Mouse (Mus musculus): Measurements from ENCODE around the gene Poglut1. TPM values are rescaled to one million over a fixed set of nuclear protein-coding genes. Genes with fewer than 3 reads are reported as not detected.
A peak's percentile ranks its signal among the peaks of the same experiment; 100 is the strongest.

Poglut1 gene
- total RNA-seq, 2 experiments from 2014 or later, result 41.8 to 44.0 TPM

DNA sequence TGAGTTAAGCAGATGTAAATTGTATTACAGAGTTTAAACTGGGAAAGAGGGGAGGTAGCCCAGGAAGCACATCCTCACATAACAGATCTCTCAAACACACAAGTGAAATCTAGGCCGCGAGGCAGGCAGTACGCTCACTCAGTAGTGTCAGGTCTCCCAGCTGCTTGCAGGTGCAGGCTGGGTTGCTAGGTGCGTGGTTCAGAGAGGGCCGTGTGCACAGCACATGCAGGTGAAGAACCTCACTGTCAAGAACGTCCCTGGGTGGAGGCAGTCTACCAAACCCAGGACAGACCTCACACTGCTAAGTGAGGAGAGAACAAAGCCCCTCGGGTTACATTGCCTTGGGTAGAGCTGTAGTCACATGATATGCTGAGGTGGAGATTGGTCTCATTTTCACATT lies 34.7 kb upstream of the Poglut1 start:
- no peak for DNase-seq (ENCODE audit: extremely low spot score in 1 of 2, low spot score in 2 of 2)
- intact Hi-C loops (cut with DNase I), result no loop called here
- H3K27ac ChIP-seq, result no peak overlapping the region
- H3K4me3 ChIP-seq, result no peak overlapping the region
- TF ChIP-seq CTCF (IDR thresholded peaks at IDR 0.05), result no peak

DNA sequence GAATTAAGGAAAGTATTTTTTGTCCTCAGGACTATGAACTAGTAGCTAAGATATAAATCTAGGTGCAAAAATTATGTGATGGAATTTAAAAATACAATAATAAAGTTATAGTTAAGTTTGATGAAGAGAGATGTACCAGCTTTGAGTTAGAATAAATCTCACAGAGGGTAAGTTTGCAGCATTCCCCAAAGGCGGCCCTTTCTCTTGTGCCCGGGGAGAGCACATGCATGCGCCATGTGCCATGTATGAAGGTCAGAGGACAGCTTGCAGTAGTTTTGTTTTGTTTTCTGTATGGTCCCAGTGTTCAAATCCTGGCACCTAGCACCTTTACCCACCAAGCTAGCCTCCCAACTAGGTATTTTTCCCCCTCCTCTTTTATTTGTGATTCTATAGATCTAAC lies 21.4 kb upstream of the Poglut1 start:
- DNase-seq (ENCODE audit: extremely low spot score in 1 of 2, low spot score in 2 of 2), result no peak
- Histone ChIP-seq H3K27ac (no peak overlapping the region), H3K4me3 (no peak overlapping the region)
- TF ChIP-seq CTCF (IDR thresholded peaks at IDR 0.05), result no peak
- intact Hi-C loops (cut with DNase I), result no loop called here

DNA sequence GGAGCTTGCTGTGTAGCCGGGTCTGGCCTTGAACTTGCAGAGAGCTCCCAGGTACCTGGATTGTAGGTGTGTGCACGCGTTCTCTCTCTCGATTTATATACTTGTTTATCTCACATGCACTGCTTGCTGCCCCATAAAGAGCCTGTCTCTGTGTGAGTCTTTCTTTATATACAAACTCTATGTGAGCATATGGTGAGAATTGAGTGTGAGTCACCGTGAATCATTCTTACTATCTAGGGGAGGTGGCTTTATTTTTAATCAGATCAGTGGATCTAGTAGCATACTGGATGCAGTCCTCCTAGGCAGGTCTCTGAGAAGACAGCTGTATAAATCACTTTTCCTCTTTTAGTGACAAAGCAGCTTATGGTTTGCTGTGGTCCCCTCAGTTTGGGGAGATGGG lies 18.1 kb upstream of the Poglut1 start:
- DNase-seq (ENCODE audit: extremely low spot score in 1 of 2, low spot score in 2 of 2), result no peak
- TF ChIP-seq CTCF (IDR thresholded peaks at IDR 0.05), result no peak

DNA sequence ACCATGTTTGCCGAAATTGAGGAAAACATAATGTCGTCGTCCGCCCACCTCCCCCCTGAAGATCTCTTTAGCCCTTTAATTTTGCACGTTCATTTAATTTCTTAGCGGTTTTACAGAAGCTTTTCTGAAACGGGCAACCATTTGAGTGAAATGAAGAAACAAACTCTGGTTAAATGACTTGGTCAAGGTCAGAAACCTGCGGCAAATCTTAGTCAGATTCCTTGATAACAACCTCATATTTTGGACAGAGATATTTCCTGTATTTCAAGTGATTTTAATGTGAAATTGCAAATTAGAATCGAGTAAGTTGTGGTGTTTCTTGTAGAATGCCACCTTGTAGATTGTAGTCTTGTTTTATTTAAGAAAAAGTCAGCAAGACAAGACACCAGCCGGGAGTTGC lies 13.5 kb upstream of the Poglut1 start:
- no peak for TF ChIP-seq CTCF (IDR thresholded peaks at IDR 0.05)
- intact Hi-C loops (cut with DNase I), result no loop called here
- no peak for DNase-seq (ENCODE audit: extremely low spot score in 1 of 2, low spot score in 2 of 2)
- H3K27ac ChIP-seq, result no peak overlapping the region
- peak overlapping the region; percentile 92 for H3K4me3 ChIP-seq

More for the DNA sequence above, 18.1 kb upstream of the Poglut1 start:
- Histone ChIP-seq H3K4me3 (no peak overlapping the region), H3K27ac (no peak overlapping the region)
- intact Hi-C loops (cut with DNase I), result no loop called here

DNA sequence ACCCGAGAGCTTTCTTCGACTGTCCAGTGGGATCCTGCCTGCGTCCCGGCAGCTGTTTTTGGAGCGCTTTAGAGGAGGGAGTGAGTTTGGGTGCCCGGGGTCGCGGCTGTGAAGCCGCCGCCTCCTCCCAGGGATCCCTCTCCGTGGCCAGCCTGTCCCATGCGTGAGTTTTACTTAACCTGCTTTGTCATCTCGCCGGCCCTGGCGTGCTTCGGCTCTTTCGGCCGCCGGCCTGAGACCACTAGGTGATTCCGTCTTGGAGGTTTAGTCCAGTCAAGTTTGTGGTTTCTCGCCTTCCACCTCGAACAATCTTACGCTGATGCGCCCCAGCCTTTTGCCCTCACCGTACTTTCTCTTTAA lies 12.9 kb upstream of the Poglut1 start:
- Histone ChIP-seq H3K4me3 (peak overlapping the region; percentile 92), H3K27ac (peak overlapping the region; percentile 83)
- intact Hi-C loops (cut with DNase I), result loop anchor here (1.0 kb wide), 2 partner anchors 13 to 41 kb away; partner anchors contain the start of genes Poglut1 and Timmdc1
- no peak for DNase-seq (ENCODE audit: extremely low spot score in 1 of 2, low spot score in 2 of 2)
- no peak for TF ChIP-seq CTCF (IDR thresholded peaks at IDR 0.05)

DNA sequence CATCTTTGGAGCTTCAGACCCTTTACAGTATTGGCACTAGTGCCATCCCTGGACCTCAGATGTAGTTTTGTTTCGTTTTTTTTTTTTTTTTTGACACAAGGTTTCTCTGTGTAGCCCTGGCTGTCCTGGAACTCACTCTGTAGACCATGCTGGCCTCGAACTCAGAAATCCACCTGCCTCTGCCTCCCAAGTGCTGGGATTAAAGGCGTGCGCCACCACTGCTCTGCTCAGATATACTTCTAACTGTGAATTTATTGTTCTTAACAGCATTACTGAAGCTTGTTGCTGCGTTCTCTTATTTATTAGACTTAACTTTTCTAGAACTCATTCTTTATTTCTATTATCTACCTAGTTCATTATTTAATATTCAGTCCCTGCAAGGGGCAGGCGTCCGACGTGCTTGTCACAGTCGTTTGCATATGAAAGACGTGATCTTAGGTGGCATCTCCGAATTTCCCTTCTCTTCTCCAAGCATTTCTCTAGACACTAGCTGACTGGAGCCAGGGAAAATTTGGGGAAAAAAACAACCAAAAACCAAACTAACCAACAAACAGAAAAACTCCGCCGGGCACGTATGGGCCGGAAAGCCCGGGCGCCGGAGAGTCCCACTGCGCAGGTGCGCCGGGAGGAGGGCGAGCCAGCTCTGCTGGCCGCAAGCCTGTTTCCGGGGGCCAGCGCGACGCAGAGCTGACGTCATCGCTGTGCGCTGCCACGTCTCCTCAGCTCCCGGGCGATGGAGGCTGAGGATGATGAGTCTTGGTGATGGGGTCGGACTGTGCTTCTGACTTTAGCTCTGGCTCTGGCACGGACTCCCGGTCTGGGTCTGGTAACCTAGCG lies 12.3 kb upstream of the Poglut1 start:
- peak overlapping the region; percentile 83 for H3K27ac ChIP-seq
- peak overlapping the region; percentile 92 for H3K4me3 ChIP-seq
- TF ChIP-seq CTCF (IDR thresholded peaks at IDR 0.05), result no peak
- intact Hi-C loops (cut with DNase I), result loop anchor here (1.0 kb wide), 2 partner anchors 12 to 40 kb away; partner anchors contain the start of genes Poglut1 and Timmdc1
- peak; percentile 97 to 98 for DNase-seq (ENCODE audit: extremely low spot score in 1 of 2, low spot score in 2 of 2)

DNA sequence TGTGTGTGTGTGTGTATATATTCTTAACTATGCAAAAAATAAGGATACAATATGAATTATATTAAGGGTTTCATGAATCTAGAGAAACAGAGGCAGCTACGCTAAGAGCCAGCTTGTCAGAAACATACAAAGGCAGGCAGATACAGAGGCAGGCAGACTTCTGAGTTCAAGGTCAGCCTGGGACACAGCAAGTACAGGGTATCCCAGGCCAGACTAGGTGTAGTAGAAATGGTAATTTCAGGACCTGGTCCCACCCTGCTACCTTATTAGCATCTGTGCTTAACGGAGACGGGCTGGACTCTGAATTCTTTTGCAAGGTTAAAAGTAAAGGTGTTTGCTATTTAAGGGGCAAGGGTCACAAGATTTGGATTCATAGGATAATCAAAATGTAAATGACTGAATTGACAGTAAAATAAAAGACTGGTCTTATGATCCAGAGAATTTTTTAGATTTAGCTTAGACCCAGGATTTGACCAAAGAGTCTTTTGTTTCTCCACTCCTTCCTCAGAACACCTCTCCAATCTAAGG lies 8.2 kb upstream of the Poglut1 start, which contains the start of gene Tmem39a:
TSS of gene Tmem39a (plus strand) at position 478 of the 528 bp plus-strand sequence.
- no peak for DNase-seq (ENCODE audit: extremely low spot score in 1 of 2, low spot score in 2 of 2)
- Histone ChIP-seq H3K4me3 (no peak within 1 kb of the TSS), H3K27ac (no peak within 1 kb of the TSS)
- intact Hi-C loops (cut with DNase I), result no loop called here
- no peak for TF ChIP-seq CTCF (IDR thresholded peaks at IDR 0.05)

DNA sequence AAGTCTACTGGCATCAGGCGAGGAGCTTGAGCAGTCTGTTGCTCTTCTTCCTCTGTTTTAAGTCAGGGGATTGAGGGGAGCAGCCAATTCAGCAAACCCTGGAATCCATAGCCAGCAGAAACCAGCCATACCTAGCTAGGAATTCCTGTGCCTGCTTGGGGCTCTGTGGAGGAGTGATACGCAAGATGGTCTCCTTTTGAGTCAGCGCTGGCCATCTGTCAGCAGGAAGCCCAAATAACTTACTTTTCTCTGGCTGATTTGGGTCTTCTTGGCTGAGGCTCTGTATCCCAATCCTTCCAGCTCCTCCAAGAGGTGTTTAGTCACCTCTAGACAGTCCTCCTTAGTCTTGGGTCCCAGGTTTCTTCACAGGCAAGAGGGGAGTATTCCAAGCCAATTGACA lies 5.9 kb upstream of the Poglut1 start:
- no peak for DNase-seq (ENCODE audit: extremely low spot score in 1 of 2, low spot score in 2 of 2)
- H3K4me3 ChIP-seq, result no peak overlapping the region
- intact Hi-C loops (cut with DNase I), result no loop called here
- no peak for TF ChIP-seq CTCF (IDR thresholded peaks at IDR 0.05)
- no peak overlapping the region for H3K27ac ChIP-seq

DNA sequence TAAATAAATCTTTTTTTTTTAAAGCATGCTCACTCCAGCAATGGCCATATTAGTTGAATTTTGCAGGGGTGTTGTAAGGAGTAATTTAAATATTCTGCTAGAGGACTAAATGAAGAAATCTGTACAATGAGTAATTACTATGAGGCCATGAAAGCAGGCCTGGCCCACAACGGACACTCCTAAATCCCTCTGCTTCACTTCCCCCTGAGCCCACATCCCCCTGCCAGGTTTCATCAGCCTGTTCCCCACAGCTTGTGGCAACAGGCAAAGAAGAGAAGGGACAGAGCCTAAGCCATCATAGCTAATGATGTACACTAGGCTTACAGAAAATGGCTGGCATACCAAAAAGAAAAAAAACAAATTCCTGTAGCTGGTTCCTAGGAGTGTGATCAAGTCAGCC lies 2.1 kb downstream of the Poglut1 start:
- no peak for TF ChIP-seq CTCF (IDR thresholded peaks at IDR 0.05)
- H3K4me3 ChIP-seq, result no peak overlapping the region
- DNase-seq (ENCODE audit: extremely low spot score in 1 of 2, low spot score in 2 of 2), result no peak
- intact Hi-C loops (cut with DNase I), result no loop called here
- no peak overlapping the region for H3K27ac ChIP-seq

DNA sequence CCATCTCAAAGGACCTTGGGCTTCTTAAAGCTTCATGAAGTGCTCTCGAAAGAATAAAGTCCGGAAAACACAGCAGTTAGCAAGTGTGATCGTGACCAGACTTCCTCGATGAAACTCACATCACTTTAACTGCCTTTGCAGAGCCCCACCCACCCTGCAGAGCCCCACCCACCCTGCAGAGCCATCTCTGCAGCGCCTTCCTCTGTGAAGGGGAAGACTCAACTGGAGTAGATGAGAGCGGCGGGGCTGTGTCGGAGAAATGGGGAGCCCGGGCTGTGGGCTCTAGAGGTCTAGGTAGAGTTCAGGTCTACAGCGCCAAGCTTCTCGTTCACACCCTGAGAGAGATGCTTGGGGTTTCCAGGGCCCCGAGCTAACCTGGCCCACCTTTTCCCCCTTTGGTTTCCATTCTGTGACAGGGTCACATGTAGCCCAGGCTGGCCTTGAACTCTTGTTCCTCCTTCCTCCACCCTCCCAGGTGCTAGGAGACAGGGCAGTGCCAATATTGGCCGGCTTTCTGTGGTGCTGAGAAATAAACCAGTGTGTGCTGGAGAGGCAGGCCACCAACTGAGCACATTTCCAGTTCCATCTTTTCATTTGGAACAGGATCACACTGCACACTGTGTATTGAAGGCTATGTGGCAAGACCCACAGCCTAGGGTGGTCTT lies 11.2 kb downstream of the Poglut1 start:
- H3K4me3 ChIP-seq, result no peak overlapping the region
- intact Hi-C loops (cut with DNase I), result loop anchor here (5.0 kb wide), 1 partner anchor 513 kb away; no protein-coding TSS in a partner anchor
- TF ChIP-seq CTCF (IDR thresholded peaks at IDR 0.05), result no peak
- no peak for DNase-seq (ENCODE audit: extremely low spot score in 1 of 2, low spot score in 2 of 2)
- no peak overlapping the region for H3K27ac ChIP-seq

DNA sequence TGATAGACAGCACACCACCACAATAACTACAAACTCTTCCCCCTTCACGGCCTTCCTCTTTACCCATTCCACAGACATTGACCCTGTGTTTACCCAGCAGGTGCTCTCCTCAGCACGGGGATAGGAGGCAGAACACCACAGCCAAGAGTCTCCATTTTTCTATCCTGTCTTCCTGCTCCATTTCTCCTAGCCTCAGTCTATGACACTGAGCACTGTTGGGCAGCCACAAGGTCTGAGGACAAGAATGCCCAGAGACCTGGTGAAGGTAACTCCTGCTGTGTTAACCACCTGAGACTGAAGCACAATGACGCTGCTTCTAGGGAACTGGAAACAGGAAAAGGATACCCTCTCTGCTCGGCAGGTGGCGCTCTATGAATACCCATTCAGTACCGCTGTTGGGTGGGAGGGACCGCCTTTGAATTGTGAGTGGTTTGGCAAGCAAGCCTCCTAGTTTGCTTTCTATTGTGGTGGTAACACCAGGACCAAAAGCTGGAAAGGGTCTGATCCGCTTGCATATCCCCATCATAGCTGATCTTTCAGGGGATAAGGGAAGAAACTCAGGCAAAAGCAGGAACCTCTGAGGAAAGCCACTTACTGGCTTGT lies 13.4 kb downstream of the Poglut1 start:
- intact Hi-C loops (cut with DNase I), result loop anchor here (1.0 to 5.0 kb wide), 3 partner anchors 193 to 516 kb away; no protein-coding TSS in a partner anchor
- H3K27ac ChIP-seq, result no peak overlapping the region
- TF ChIP-seq CTCF (IDR thresholded peaks at IDR 0.05), result peak; percentile 89
- H3K4me3 ChIP-seq, result no peak overlapping the region
- DNase-seq (ENCODE audit: extremely low spot score in 1 of 2, low spot score in 2 of 2), result peak; percentile 74 to 78

DNA sequence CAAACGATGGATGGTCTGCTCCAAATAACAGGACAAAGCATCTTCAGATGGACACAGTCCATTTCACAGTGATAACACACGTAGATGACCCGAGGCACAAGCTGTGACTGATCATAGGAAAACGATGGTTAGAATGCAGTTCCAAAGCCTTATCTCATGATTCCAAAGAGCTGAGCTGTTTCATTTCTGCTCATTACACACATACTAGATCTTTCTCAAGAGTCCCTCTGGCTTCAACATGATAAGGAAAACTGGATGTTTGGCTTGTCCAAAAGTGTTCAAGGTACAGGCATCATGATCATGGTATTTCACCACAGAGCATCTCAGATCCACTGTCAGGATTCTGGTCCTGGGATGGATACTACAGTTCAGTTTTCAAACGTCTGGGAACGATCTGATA lies 23.8 kb downstream of the Poglut1 start:
- DNase-seq (ENCODE audit: extremely low spot score in 1 of 2, low spot score in 2 of 2), result no peak
- intact Hi-C loops (cut with DNase I), result no loop called here

More for the DNA sequence above, 23.8 kb downstream of the Poglut1 start:
- no peak overlapping the region for H3K4me3 ChIP-seq
- no peak overlapping the region for H3K27ac ChIP-seq
- TF ChIP-seq CTCF (IDR thresholded peaks at IDR 0.05), result no peak
